Mouse (Mus musculus): Measurements from ENCODE around the gene Wbp1. TPM values are rescaled to one million over a fixed set of nuclear protein-coding genes. Genes with fewer than 3 reads are reported as not detected.

Wbp1 gene
- polyA plus RNA-seq, 1 experiment: 79.6 TPM

GRCm38 (mm10) chr6:83074979-83075378 is 46.4 kb downstream of the Wbp1 start:
- TF ChIP-seq CEBPB (IDR thresholded peaks at IDR 0.05; ENCODE audit: insufficient read depth, poor library complexity, severe bottlenecking): no peak
- no peak for TF ChIP-seq MAX (IDR thresholded peaks at IDR 0.05; ENCODE audit: low read depth)
- no peak for TF ChIP-seq E2F4 (IDR thresholded peaks at IDR 0.05; ENCODE audit: insufficient read depth)
- TF ChIP-seq POLR2A (IDR thresholded peaks at IDR 0.05; ENCODE audit: insufficient read length, low read depth): no peak
- no peak for TF ChIP-seq REST (IDR thresholded peaks at IDR 0.05; ENCODE audit: insufficient read depth, insufficient read length)
- TF ChIP-seq POLR2AphosphoS2 (IDR thresholded peaks at IDR 0.05; ENCODE audit: insufficient read length, low read depth): no peak
- no peak overlapping the region for H3ac ChIP-seq (ENCODE audit: control insufficient read depth, insufficient read length)
- no peak overlapping the region for H3K4me3 ChIP-seq
- H3K27me3 ChIP-seq (ENCODE audit: control insufficient read depth, insufficient read depth, insufficient read length): peaks cover 34% of the 10 kb centered on the region
- no peak overlapping the region for H3K4me2 ChIP-seq (ENCODE audit: low read depth)
- no peaks in the 10 kb centered on the region for H3K79me2 ChIP-seq (ENCODE audit: control insufficient read depth, insufficient read depth)
- no peaks in the 10 kb centered on the region for H3K36me3 ChIP-seq (ENCODE audit: control insufficient read depth, insufficient read depth)

- TF ChIP-seq REST (IDR thresholded peaks at IDR 0.05; ENCODE audit: insufficient read depth, insufficient read length) (no peak), E2F4 (IDR thresholded peaks at IDR 0.05; ENCODE audit: insufficient read depth) (no peak), TCF3 (IDR thresholded peaks at IDR 0.05; ENCODE audit: insufficient read length, low read depth) (no peak), POLR2A (IDR thresholded peaks at IDR 0.05; ENCODE audit: insufficient read length, low read depth) (no peak), USF1 (IDR thresholded peaks at IDR 0.05; ENCODE audit: low read depth) (no peak), SRF (IDR thresholded peaks at IDR 0.05; ENCODE audit: control insufficient read depth, insufficient read length, low read depth) (no peak), POLR2AphosphoS2 (IDR thresholded peaks at IDR 0.05; ENCODE audit: insufficient read length, low read depth) (no peak), MAX (IDR thresholded peaks at IDR 0.05; ENCODE audit: low read depth) (no peak), MYOG (IDR thresholded peaks at IDR 0.05; ENCODE audit: control insufficient read depth in 1 of 3, insufficient read depth in 1 of 3, insufficient read length in 2 of 3, low read depth in 2 of 3) (no peak), CEBPB (IDR thresholded peaks at IDR 0.05; ENCODE audit: insufficient read depth, poor library complexity, severe bottlenecking) (no peak), MYOD1 (IDR thresholded peaks at IDR 0.05; ENCODE audit: control insufficient read depth in 1 of 3, insufficient read length in 2 of 3, low read depth in 2 of 3) (no peak), TCF12 (IDR thresholded peaks at IDR 0.05; ENCODE audit: insufficient read depth, poor library complexity, severe bottlenecking) (no peak)
- Histone ChIP-seq H3K4me2 (ENCODE audit: low read depth) (no peak overlapping the region), H3K4me3 (no peak overlapping the region)
These were observed 50.1 kb downstream of the Wbp1 start for GRCm38 (mm10) chr6:83071220-83071619.

GRCm38 (mm10) chr6:83070311-83071219 is 50.8 kb downstream of the Wbp1 start:
- Histone ChIP-seq H3K79me2 (ENCODE audit: control insufficient read depth, insufficient read depth) (no peaks in the 10 kb centered on the region), H3K4me2 (ENCODE audit: low read depth) (no peak overlapping the region), H3K36me3 (ENCODE audit: control insufficient read depth, insufficient read depth) (no peaks in the 10 kb centered on the region), H3ac (ENCODE audit: control insufficient read depth, insufficient read length) (no peak overlapping the region), H3K27me3 (ENCODE audit: control insufficient read depth, insufficient read depth, insufficient read length) (peaks cover 57% of the 10 kb centered on the region), H3K4me3 (no peak overlapping the region)
- no peak for TF ChIP-seq REST (IDR thresholded peaks at IDR 0.05; ENCODE audit: insufficient read depth, insufficient read length)
- no peak for TF ChIP-seq MYOD1 (IDR thresholded peaks at IDR 0.05; ENCODE audit: control insufficient read depth in 1 of 3, insufficient read length in 2 of 3, low read depth in 2 of 3)
- TF ChIP-seq POLR2A (IDR thresholded peaks at IDR 0.05; ENCODE audit: insufficient read length, low read depth): no peak
- TF ChIP-seq USF1 (IDR thresholded peaks at IDR 0.05; ENCODE audit: low read depth): no peak
- TF ChIP-seq TCF3 (IDR thresholded peaks at IDR 0.05; ENCODE audit: insufficient read length, low read depth): no peak
- TF ChIP-seq SRF (IDR thresholded peaks at IDR 0.05; ENCODE audit: control insufficient read depth, insufficient read length, low read depth): no peak
- no peak for TF ChIP-seq POLR2AphosphoS2 (IDR thresholded peaks at IDR 0.05; ENCODE audit: insufficient read length, low read depth)
- no peak for TF ChIP-seq CEBPB (IDR thresholded peaks at IDR 0.05; ENCODE audit: insufficient read depth, poor library complexity, severe bottlenecking)
- TF ChIP-seq TCF12 (IDR thresholded peaks at IDR 0.05; ENCODE audit: insufficient read depth, poor library complexity, severe bottlenecking): no peak

More at GRCm38 (mm10) chr6:83071220-83071619, 50.1 kb downstream of the Wbp1 start:
- no peaks in the 10 kb centered on the region for H3K79me2 ChIP-seq (ENCODE audit: control insufficient read depth, insufficient read depth)
- H3ac ChIP-seq (ENCODE audit: control insufficient read depth, insufficient read length): no peak overlapping the region
- peaks cover 61% of the 10 kb centered on the region for H3K27me3 ChIP-seq (ENCODE audit: control insufficient read depth, insufficient read depth, insufficient read length)
- no peaks in the 10 kb centered on the region for H3K36me3 ChIP-seq (ENCODE audit: control insufficient read depth, insufficient read depth)

- H3ac ChIP-seq (ENCODE audit: control insufficient read depth, insufficient read length): no peak within 1 kb of the TSS
- no peak within 1 kb of the TSS for H3K4me2 ChIP-seq (ENCODE audit: low read depth)
- H3K36me3 ChIP-seq (ENCODE audit: control insufficient read depth, insufficient read depth): no peaks in the 10 kb centered on the region
- H3K79me2 ChIP-seq (ENCODE audit: control insufficient read depth, insufficient read depth): no peaks in the 10 kb centered on the region
- H3K27me3 ChIP-seq (ENCODE audit: control insufficient read depth, insufficient read depth, insufficient read length): peaks cover 60% of the 10 kb centered on the region
- H3K4me3 ChIP-seq: no peak within 1 kb of the TSS
- no peak for TF ChIP-seq MYOD1 (IDR thresholded peaks at IDR 0.05; ENCODE audit: control insufficient read depth in 1 of 3, insufficient read length in 2 of 3, low read depth in 2 of 3)
- no peak for TF ChIP-seq TCF3 (IDR thresholded peaks at IDR 0.05; ENCODE audit: insufficient read length, low read depth)
- no peak for TF ChIP-seq E2F4 (IDR thresholded peaks at IDR 0.05; ENCODE audit: insufficient read depth)
- no peak for TF ChIP-seq SRF (IDR thresholded peaks at IDR 0.05; ENCODE audit: control insufficient read depth, insufficient read length, low read depth)
- TF ChIP-seq POLR2AphosphoS2 (IDR thresholded peaks at IDR 0.05; ENCODE audit: insufficient read length, low read depth): no peak
- TF ChIP-seq TCF12 (IDR thresholded peaks at IDR 0.05; ENCODE audit: insufficient read depth, poor library complexity, severe bottlenecking): no peak
- no peak for TF ChIP-seq MAX (IDR thresholded peaks at IDR 0.05; ENCODE audit: low read depth)
- TF ChIP-seq CEBPB (IDR thresholded peaks at IDR 0.05; ENCODE audit: insufficient read depth, poor library complexity, severe bottlenecking): no peak
- TF ChIP-seq POLR2A (IDR thresholded peaks at IDR 0.05; ENCODE audit: insufficient read length, low read depth): no peak
- no peak for TF ChIP-seq USF1 (IDR thresholded peaks at IDR 0.05; ENCODE audit: low read depth)
- no peak for TF ChIP-seq MYOG (IDR thresholded peaks at IDR 0.05; ENCODE audit: control insufficient read depth in 1 of 3, insufficient read depth in 1 of 3, insufficient read length in 2 of 3, low read depth in 2 of 3)
- no peak for TF ChIP-seq REST (IDR thresholded peaks at IDR 0.05; ENCODE audit: insufficient read depth, insufficient read length)
These were observed 51.3 kb downstream of the Wbp1 start, which contains the start of gene Tlx2 for GRCm38 (mm10) chr6:83070247-83070310. Tlx2 (minus strand) TSS chr6:83070293.
